Mouse (Mus musculus) liver, postnatal 0 days (tissue): ENCODE measurements around the gene Actr5. TPM values are rescaled to one million over a fixed set of nuclear protein-coding genes. Genes with fewer than 3 reads are reported as not detected.

ENCODE experiments used
- ATAC-seq: fragments of 200-750 bp; cut with Nextera tagmentation; 2 replicates; pipeline ENCODE4 v1.8.0; 2017; ENCODE audit warnings: mild to moderate bottlenecking, moderate library complexity
- DNase-seq: peaks from one replicate; pipeline ENCODE4 v3.0.0-alpha.2; 2016
- H3K27ac ChIP-seq: fragments of 300-500 bp; sonication (generic); 2 replicates; pipeline ENCODE4 v1.5.1; 2014; ENCODE audit warnings: antibody characterized with exemption, moderate library complexity, mild to moderate bottlenecking, low read depth
- H3K27me3 ChIP-seq: fragments of 300-500 bp; sonication (generic); 2 replicates; pipeline ENCODE4 v1.6.1; 2014; ENCODE audit warnings: low read length, control low read depth, mixed read lengths; ENCODE audit not compliant: insufficient read depth
- H3K36me3 ChIP-seq: fragments of 300-500 bp; sonication (generic); replicated peaks from 2 replicates; pipeline ENCODE4 v1.6.1; 2014; ENCODE audit warnings: mild to moderate bottlenecking, control low read depth, low read length, moderate library complexity, mixed read lengths; ENCODE audit not compliant: insufficient read depth
- H3K4me1 ChIP-seq: fragments of 300-500 bp; sonication (generic); 2 replicates; pipeline ENCODE4 v1.6.1; 2014; ENCODE audit warnings: antibody characterized with exemption, mild to moderate bottlenecking, control low read depth; ENCODE audit not compliant: insufficient read depth
- H3K4me2 ChIP-seq: fragments of 300-500 bp; sonication (generic); 2 replicates; pipeline ENCODE4 v1.6.1; 2014; ENCODE audit warnings: low read depth, mild to moderate bottlenecking, low read length, moderate library complexity, mixed read lengths
- H3K4me3 ChIP-seq: fragments of 300-500 bp; sonication (generic); 2 replicates; pipeline ENCODE4 v1.5.1; 2014; ENCODE audit warnings: low read depth, low read length
- H3K9ac ChIP-seq: fragments of 300-500 bp; sonication (generic); replicated peaks from 2 replicates; pipeline ENCODE4 v1.6.1; 2014; ENCODE audit warnings: mild to moderate bottlenecking, moderate library complexity
- H3K9me3 ChIP-seq: fragments of 300-500 bp; sonication (generic); 2 replicates; pipeline ENCODE4 v1.6.1; 2016; ENCODE audit warnings: mild to moderate bottlenecking, control low read depth, low read length, mixed read lengths
- CTCF ChIP-seq: sonication (generic); IDR thresholded peaks from 2 replicates; pipeline ENCODE4 v1.5.1; 2016; ENCODE audit warnings: antibody characterized with exemption, low read depth
- EP300 ChIP-seq: IDR thresholded peaks from 2 replicates; pipeline ENCODE4 v1.6.1; 2016; ENCODE audit warnings: antibody characterized with exemption, low read depth, mild to moderate bottlenecking
- WGBS: fragments of 180-500 bp; shearing (Covaris S2); extraction: QIAGEN DNeasy Blood & Tissue Kit; methylation state at CpG from one replicate; pipeline ENCODE4 v1.1.7; 2014; ENCODE audit not compliant: insufficient replicate concordance; 5-methylcytosine and 5-hydroxymethylcytosine counted together
- polyA plus RNA-seq: library from polyadenylated mRNA; unstranded; fragments of >200 nt; fragmentation: Nextera tagmentation; extraction: Ambion mirVana; gene quantifications from 2 replicates; pipeline ENCODE4 v1.2.1, GENCODE M21; 2015

The Actr5 gene
- polyA plus RNA-seq, 1 experiment from 2014 or later: 2.8 TPM

GRCm38 (mm10) chr2:158616790-158617189 is 7.9 kb upstream of the Actr5 start:
- no peak for ATAC-seq
- peaks cover 87% of the 10 kb centered on the region for H3K27me3 ChIP-seq

GRCm38 (mm10) chr2:158625231-158625630 is 543 bp downstream of the Actr5 start:
- H3K9ac ChIP-seq: peak overlapping the region; percentile 91
- TF ChIP-seq CTCF (no peak), EP300 (no peak)
- peak overlapping the region; percentile 80 for H3K4me2 ChIP-seq
- H3K27ac ChIP-seq: peak overlapping the region; percentile 91
- H3K36me3 ChIP-seq: peaks cover 26% of the 10 kb centered on the region
- DNase-seq (no peak), ATAC-seq (peak; percentile 58)
- no peaks in the 10 kb centered on the region for H3K9me3 ChIP-seq
- peaks cover 12% of the 10 kb centered on the region; the same call in 1 of the 2 replicates for H3K27me3 ChIP-seq
- peak overlapping the region; percentile 92 for H3K4me3 ChIP-seq
- H3K4me1 ChIP-seq: no peaks in the 10 kb centered on the region
- 0% methylated on average over 33 of the region's 44 CpGs for WGBS

More at GRCm38 (mm10) chr2:158616790-158617189, 7.9 kb upstream of the Actr5 start:
- no peaks in the 10 kb centered on the region for H3K36me3 ChIP-seq
- no peaks in the 10 kb centered on the region for H3K9me3 ChIP-seq
- DNase-seq: no peak
- H3K4me1 ChIP-seq: peaks cover 3% of the 10 kb centered on the region; the same call in 1 of the 2 replicates
- no peak overlapping the region for H3K9ac ChIP-seq
- H3K4me3 ChIP-seq: no peak overlapping the region
- WGBS: 15% methylated on average over 11 of the region's 11 CpGs
- no peak overlapping the region for H3K4me2 ChIP-seq
- TF ChIP-seq CTCF (no peak), EP300 (no peak)
- no peak overlapping the region for H3K27ac ChIP-seq

DNA sequence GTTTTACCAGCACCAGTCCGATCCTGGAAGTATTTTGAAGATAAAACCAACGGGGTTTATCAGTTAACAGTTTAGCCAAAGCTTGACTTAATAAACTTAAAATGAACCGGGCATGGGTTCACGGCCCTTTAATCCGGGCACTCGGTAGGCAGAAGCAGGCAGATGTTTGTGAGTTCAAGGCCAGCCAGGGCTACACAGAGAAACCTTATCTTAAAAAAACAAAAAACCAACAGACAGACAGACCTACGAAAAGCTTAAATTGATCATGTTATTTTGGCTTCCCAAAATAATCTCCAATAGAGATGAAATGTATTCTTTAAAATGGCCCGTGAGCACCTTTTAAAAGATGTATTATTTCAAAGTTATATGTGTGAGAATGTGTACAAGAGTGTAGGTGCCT is 1.0 kb downstream of the Actr5 start:
- TF ChIP-seq CTCF (no peak), EP300 (no peak)
- Histone ChIP-seq H3K9me3 (no peaks in the 10 kb centered on the region), H3K27me3 (peaks cover 10% of the 10 kb centered on the region; the same call in 1 of the 2 replicates), H3K4me1 (no peaks in the 10 kb centered on the region), H3K4me2 (peak overlapping the region; percentile 80), H3K36me3 (peaks cover 29% of the 10 kb centered on the region), H3K4me3 (peak overlapping the region; percentile 92), H3K27ac (peak overlapping the region; percentile 91; the same call in 1 of the 2 replicates), H3K9ac (peak overlapping the region; percentile 91)
- ATAC-seq (no peak), DNase-seq (no peak)
- 21% methylated on average over 8 of the region's 8 CpGs for WGBS

GRCm38 (mm10) chr2:158628858-158629257 is 4.2 kb downstream of the Actr5 start:
- TF ChIP-seq EP300 (no peak), CTCF (peak; percentile 28; the same call in 1 of the 2 replicates)
- DNase-seq: no peak
- H3K27ac ChIP-seq: no peak overlapping the region
- H3K4me1 ChIP-seq: no peaks in the 10 kb centered on the region
- ATAC-seq: no peak
- no peak overlapping the region for H3K9ac ChIP-seq
- no peaks in the 10 kb centered on the region for H3K27me3 ChIP-seq
- H3K36me3 ChIP-seq: peaks cover 59% of the 10 kb centered on the region
- no peaks in the 10 kb centered on the region for H3K9me3 ChIP-seq
- 69% methylated on average over 3 of the region's 3 CpGs for WGBS
- H3K4me2 ChIP-seq: no peak overlapping the region
- H3K4me3 ChIP-seq: no peak overlapping the region

- no peak overlapping the region for H3K27ac ChIP-seq
- H3K27me3 ChIP-seq: no peaks in the 10 kb centered on the region
- H3K9me3 ChIP-seq: no peaks in the 10 kb centered on the region
- H3K4me2 ChIP-seq: no peak overlapping the region
- no peak for ATAC-seq
- no peak for TF ChIP-seq EP300
- peak; percentile 71 for TF ChIP-seq CTCF
- H3K9ac ChIP-seq: no peak overlapping the region
- no peaks in the 10 kb centered on the region for H3K4me1 ChIP-seq
- no peak for DNase-seq
- H3K36me3 ChIP-seq: peaks cover 61% of the 10 kb centered on the region
- 73% methylated on average over 1 of the region's 1 CpGs for WGBS
- no peak overlapping the region for H3K4me3 ChIP-seq
Observed at GRCm38 (mm10) chr2:158629414-158629813, 4.7 kb downstream of the Actr5 start.

- Histone ChIP-seq H3K4me1 (no peaks in the 10 kb centered on the region), H3K36me3 (peaks cover 85% of the 10 kb centered on the region), H3K27ac (no peak overlapping the region), H3K4me2 (no peak overlapping the region), H3K9me3 (no peaks in the 10 kb centered on the region), H3K27me3 (no peaks in the 10 kb centered on the region), H3K4me3 (no peak overlapping the region), H3K9ac (no peak overlapping the region)
- DNase-seq (no peak), ATAC-seq (no peak)
- WGBS: 85% methylated on average over 5 of the region's 5 CpGs
- no peak for TF ChIP-seq CTCF
- no peak for TF ChIP-seq EP300
Observed at GRCm38 (mm10) chr2:158631873-158632272, 7.2 kb downstream of the Actr5 start.

DNA sequence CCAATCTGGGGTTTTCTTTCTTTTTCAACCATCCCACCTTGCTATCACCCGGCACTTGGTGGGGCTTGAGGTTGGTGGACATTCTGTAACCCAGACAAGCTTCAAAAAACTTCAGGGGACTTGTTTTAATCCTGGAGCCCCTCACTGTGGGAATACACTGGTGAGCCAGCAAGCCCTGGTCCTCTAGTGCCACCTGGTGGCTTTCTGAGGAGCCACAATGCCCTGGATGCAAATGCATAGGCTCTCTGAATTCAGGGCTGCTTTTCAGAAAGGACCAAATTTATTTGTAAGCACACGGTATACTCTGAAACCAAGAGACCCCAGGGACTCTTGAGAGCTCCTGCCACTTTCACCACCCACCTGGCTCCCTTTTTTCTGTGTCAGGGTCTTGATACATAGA is 17.2 kb downstream of the Actr5 start:
- ATAC-seq: 0 out of 2 replicates have a peak, but pooled peaks have one; percentile 35
- DNase-seq: peak; percentile 65
- no peaks in the 10 kb centered on the region for H3K27me3 ChIP-seq

More for the DNA sequence above, 17.2 kb downstream of the Actr5 start:
- TF ChIP-seq EP300 (no peak), CTCF (peak; percentile 88)
- 7% methylated on average over 2 of the region's 2 CpGs for WGBS
- Histone ChIP-seq H3K9ac (no peak overlapping the region), H3K36me3 (peaks cover 22% of the 10 kb centered on the region), H3K27ac (no peak overlapping the region), H3K9me3 (no peaks in the 10 kb centered on the region; the same call in 1 of the 2 replicates), H3K4me2 (no peak overlapping the region), H3K4me3 (no peak overlapping the region), H3K4me1 (no peaks in the 10 kb centered on the region)
